In the genomic region with DNA sequence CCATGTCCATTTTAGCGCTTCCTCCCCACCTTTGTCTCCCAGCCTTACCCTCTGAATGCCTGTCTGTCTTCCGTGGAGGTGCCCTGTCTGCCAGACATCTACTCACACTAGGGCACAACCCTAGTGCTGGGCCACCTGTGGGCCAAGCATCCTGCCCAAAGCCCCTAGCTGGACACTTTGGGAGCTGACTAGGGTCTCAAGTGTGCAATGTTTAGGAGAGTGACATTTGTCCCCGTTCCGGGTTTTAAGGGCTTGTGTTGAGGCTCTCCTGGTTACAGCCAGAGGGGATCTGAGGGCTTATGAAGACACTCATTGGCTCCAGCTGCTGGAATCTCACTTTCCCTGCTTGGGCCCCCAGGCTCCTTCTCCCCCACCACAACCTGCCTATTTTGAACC, we compare ENCODE assay signal across 8 mouse cellular contexts. TPM values are rescaled to one million over a fixed set of nuclear protein-coding genes. Genes with fewer than 3 reads are reported as not detected.
DNase-seq lines count a peak whose midpoint lies in the region; ATAC-seq and TF ChIP-seq lines count a peak whose summit lies in the region.

No protein-coding gene starts in this region.

- no peaks in the 10 kb centered on the region for H3K36me3 ChIP-seq in heart, embryonic 16.5 days (ENCODE audit: control insufficient read depth, insufficient read depth)
- no peaks in the 10 kb centered on the region for H3K36me3 ChIP-seq in embryonic facial prominence, embryonic 10.5 days (replicated peaks)
- H3K36me3 ChIP-seq in intestine, embryonic 14.5 days (ENCODE audit: control insufficient read depth, insufficient read depth, low read length), result no peaks in the 10 kb centered on the region
- no peaks in the 10 kb centered on the region for H3K36me3 ChIP-seq in myocyte (ENCODE audit: control insufficient read depth, insufficient read depth)

- 19% methylated on average over 4 of the region's 4 CpGs for WGBS in heart, embryonic 16.5 days
- 0% methylated on average over 4 of the region's 4 CpGs for WGBS in embryonic facial prominence, embryonic 10.5 days
- 14% methylated on average over 4 of the region's 4 CpGs for WGBS in intestine, embryonic 14.5 days

- no peak for DNase-seq in heart, adult 11 months
- peak; percentile 66 for DNase-seq in embryonic facial prominence, embryonic 10.5 days (ENCODE audit: low spot score)
- peak; percentile 73 for DNase-seq in intestine, embryonic 14.5 days (ENCODE audit: low spot score)
- no peak for DNase-seq in frontal cortex, postnatal 36 days (ENCODE audit: low spot score in 2 of 2)
- DNase-seq in left cerebral cortex, adult 9 months (ENCODE audit: low spot score in 2 of 2), result no peak

- no peak overlapping the region for H3ac ChIP-seq in myocyte (ENCODE audit: control insufficient read depth, insufficient read length)

- peak overlapping the region; percentile 43; the same call in 1 of the 2 replicates for H3K4me3 ChIP-seq in heart, embryonic 16.5 days (ENCODE audit: low read length)
- peak overlapping the region; percentile 61 for H3K4me3 ChIP-seq in embryonic facial prominence, embryonic 10.5 days
- peak overlapping the region; percentile 42; the same call in 1 of the 2 replicates for H3K4me3 ChIP-seq in intestine, embryonic 14.5 days (ENCODE audit: low read depth, low read length)
- peak overlapping the region; percentile 8 for H3K4me3 ChIP-seq in myocyte

- H3K4me1 ChIP-seq in heart, embryonic 16.5 days (ENCODE audit: control insufficient read depth, insufficient read depth, low read length), result peaks cover 25% of the 10 kb centered on the region
- peaks cover 78% of the 10 kb centered on the region for H3K4me1 ChIP-seq in embryonic facial prominence, embryonic 10.5 days
- peaks cover 49% of the 10 kb centered on the region for H3K4me1 ChIP-seq in intestine, embryonic 14.5 days (replicated peaks; ENCODE audit: control insufficient read depth, insufficient read depth, low read length)

- H3K4me2 ChIP-seq in heart, embryonic 16.5 days (ENCODE audit: low read depth, low read length), result peak overlapping the region; percentile 69
- H3K4me2 ChIP-seq in intestine, embryonic 14.5 days (ENCODE audit: low read length), result peak overlapping the region; percentile 91
- no peak overlapping the region for H3K4me2 ChIP-seq in myocyte (ENCODE audit: low read depth)

- peak overlapping the region; percentile 29 for H3K27ac ChIP-seq in heart, embryonic 16.5 days (ENCODE audit: low read length)
- peak overlapping the region; percentile 90 for H3K27ac ChIP-seq in embryonic facial prominence, embryonic 10.5 days (replicated peaks)
- peak overlapping the region; percentile 87 for H3K27ac ChIP-seq in intestine, embryonic 14.5 days (ENCODE audit: low read depth)

- peak overlapping the region; percentile 51 for H3K9ac ChIP-seq in heart, embryonic 16.5 days (ENCODE audit: low read length)
- H3K9ac ChIP-seq in intestine, embryonic 14.5 days (ENCODE audit: low read length), result peak overlapping the region; percentile 57

- H3K79me2 ChIP-seq in myocyte (ENCODE audit: control insufficient read depth, insufficient read depth), result no peaks in the 10 kb centered on the region

- 0 out of 2 replicates have a peak, but pooled peaks have one; percentile 2 for ATAC-seq in heart, embryonic 16.5 days (replicated peaks; ENCODE audit: extremely low read depth, insufficient read depth, low FRiP score)
- no peak for ATAC-seq in intestine, embryonic 14.5 days (replicated peaks; ENCODE audit: low FRiP score, low TSS enrichment, low read depth)
- no peak for ATAC-seq in erythroid progenitor cell, adult 5-6 weeks (replicated peaks; ENCODE audit: low FRiP score, poor library complexity, severe bottlenecking)

- H3K9me3 ChIP-seq in heart, embryonic 16.5 days (replicated peaks; ENCODE audit: control insufficient read depth, low read length), result no peaks in the 10 kb centered on the region
- H3K9me3 ChIP-seq in embryonic facial prominence, embryonic 10.5 days, result no peaks in the 10 kb centered on the region
- no peaks in the 10 kb centered on the region for H3K9me3 ChIP-seq in intestine, embryonic 14.5 days (ENCODE audit: control insufficient read depth, low read length)

- peaks cover 13% of the 10 kb centered on the region for H3K27me3 ChIP-seq in heart, embryonic 16.5 days (ENCODE audit: control insufficient read depth, insufficient read depth, low read length)
- peaks cover 71% of the 10 kb centered on the region for H3K27me3 ChIP-seq in embryonic facial prominence, embryonic 10.5 days (replicated peaks; ENCODE audit: low read depth, poor library complexity, severe bottlenecking)
- 0 out of 2 replicates have a peak, but pooled peaks cover 4% of the 10 kb centered on the region for H3K27me3 ChIP-seq in intestine, embryonic 14.5 days (replicated peaks; ENCODE audit: control insufficient read depth, insufficient read depth, low read length)
- H3K27me3 ChIP-seq in myocyte (ENCODE audit: control insufficient read depth, insufficient read depth, insufficient read length), result no peaks in the 10 kb centered on the region

- no peak for TF ChIP-seq POLR2A in myocyte (IDR thresholded peaks at IDR 0.05; ENCODE audit: insufficient read length, low read depth)

TF ChIP-seq in myocyte, 11 proteins besides CTCF, POLR2A, EP300 and RAD21:
- TF ChIP-seq TCF12 (IDR thresholded peaks at IDR 0.05; ENCODE audit: insufficient read depth, poor library complexity, severe bottlenecking), result no peak
- TF ChIP-seq POLR2AphosphoS2 (IDR thresholded peaks at IDR 0.05; ENCODE audit: insufficient read length, low read depth), result no peak
- TF ChIP-seq CEBPB (IDR thresholded peaks at IDR 0.05; ENCODE audit: insufficient read depth, poor library complexity, severe bottlenecking), result no peak
TF ChIP-seq in myocyte: peak in this region for 0.

RNA-seq across cellular contexts. Expression of gene Ephb3, which starts 42.5 kb away (rescaled TPM):
- 9.5 and 14.4 TPM in 2 replicates for polyA plus RNA-seq in heart, embryonic 16.5 days (2015; fragmentation: Nextera tagmentation; extraction: Ambion mirVana)
- 32.0 and 38.6 TPM in 2 replicates for polyA plus RNA-seq in embryonic facial prominence, embryonic 10.5 days (2016; fragmentation: Nextera tagmentation; extraction: Ambion mirVana)
- polyA plus RNA-seq in intestine, embryonic 14.5 days (2014; fragmentation: Nextera tagmentation; extraction: Ambion mirVana), result 17.6 and 17.8 TPM in 2 replicates
- polyA plus RNA-seq in myocyte (2012; fragmentation: generic; extraction: Trizol), result 30.6 TPM
- not detected in 2 replicates for total RNA-seq in erythroid progenitor cell, adult 5-6 weeks (2015; ENCODE audit: low replicate concordance)
- total RNA-seq in erythroid progenitor cell, adult 5-6 weeks (2017; ENCODE audit: low replicate concordance), result not detected in 2 replicates

Comparison
In these comparisons a context has a peak if more than half of its experiments do, and no peak if none do; other contexts are left out.
1. H3K27ac ChIP-seq: peak in every context shown above with its lines; median percentile 90 in embryonic facial prominence, embryonic 10.5 days; 87 in intestine, embryonic 14.5 days; 29 in heart, embryonic 16.5 days.
2. H3K4me3 ChIP-seq: peak in every context shown above with its lines; median percentile 61 in embryonic facial prominence, embryonic 10.5 days; 43 in heart, embryonic 16.5 days; 42 in intestine, embryonic 14.5 days; 8 in myocyte.
3. DNase-seq: peak in embryonic facial prominence, embryonic 10.5 days (single experiment) and intestine, embryonic 14.5 days (single experiment); none in heart, adult 11 months (single experiment), frontal cortex, postnatal 36 days (0 of 2) and left cerebral cortex, adult 9 months (0 of 2).